Mouse (Mus musculus) kidney, postnatal 4 days (tissue): Measurements from ENCODE around the gene Gm17521.
"Not testable (repeated sequence)": the region's sequence is repeated elsewhere in the genome, so short reads cannot be mapped to it uniquely, and the experiment has no call there.

ENCODE experiments used
- DNase-seq, 2 experiments: peaks; one replicate each; pipeline ENCODE4 v3.0.0; 2021; ENCODE audit warnings: mixed read lengths in 2 of 2

Gene Gm17521

DNA sequence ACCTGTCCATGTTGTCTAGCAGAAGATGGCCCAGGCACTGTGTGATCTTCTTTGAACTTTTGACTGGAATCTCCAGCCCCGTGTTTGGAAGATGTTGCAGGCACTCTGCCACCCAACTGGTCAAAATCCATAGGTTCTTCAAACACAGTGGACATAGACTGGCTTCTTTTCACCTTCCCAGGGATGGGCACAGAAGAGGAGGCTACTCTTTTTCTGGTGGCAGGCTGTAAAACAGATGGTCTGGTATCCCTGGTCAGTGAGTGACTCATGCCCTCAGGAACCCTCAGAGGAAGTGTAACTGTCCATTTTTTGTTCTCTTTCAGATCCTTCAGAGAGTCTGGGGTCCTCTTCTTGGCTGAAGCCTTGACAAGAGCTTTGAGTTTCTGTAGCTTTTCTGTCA, at the start of gene Gm17521:
Gene Gm17521 (minus strand): TSS at position 101 of the 400 bp plus-strand sequence.
- DNase-seq: not testable (repeated sequence)

GRCm38 (mm10) chrX:123043956-123044355, 14.5 kb upstream of the Gm17521 start:
- DNase-seq: no peak

DNA sequence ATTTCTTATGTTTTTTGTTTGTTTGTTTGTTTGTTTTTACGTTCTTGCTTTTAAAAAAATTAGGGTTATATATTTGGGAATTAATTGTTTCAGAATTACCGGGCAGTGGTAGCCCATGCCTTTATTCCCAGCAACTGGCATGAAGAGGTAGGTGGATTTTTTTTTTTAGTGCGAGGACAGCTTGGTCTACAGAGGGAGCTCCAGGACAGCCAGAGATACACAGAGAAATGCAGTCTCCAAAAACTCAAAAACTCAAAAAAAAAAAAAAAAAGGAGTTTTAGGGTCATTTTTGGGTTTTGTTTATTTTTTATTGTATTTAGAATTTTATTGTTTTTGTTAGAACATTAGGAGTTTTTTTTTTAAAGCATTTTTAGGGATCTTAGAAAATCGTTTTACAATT, 14.0 kb upstream of the Gm17521 start:
- no peak for DNase-seq
